Mouse (Mus musculus) limb, embryonic 12.5 days (tissue): ENCODE measurements at regions not wholly inside any gene's neighbourhood (a gene's known extent, or its start where the extent isn't known, plus 50 kb on each side); places are given as distances from the start of the nearest gene placed in this dataset.

Experiments
- ATAC-seq: fragments of 200-750 bp; cut with Nextera tagmentation; 2 replicates; pipeline ENCODE4 v1.8.0; 2017; ENCODE audit warnings: low read depth, moderate TSS enrichment; ENCODE audit not compliant: insufficient number of reproducible peaks, insufficient read depth, low FRiP score, low TSS enrichment
- H3K27ac ChIP-seq: fragments of 300-500 bp; sonication (generic); 2 replicates; pipeline ENCODE4 v1.5.1; 2016; ENCODE audit warnings: mild to moderate bottlenecking, moderate library complexity
- H3K27me3 ChIP-seq: fragments of 300-500 bp; sonication (generic); 2 replicates; pipeline ENCODE4 v1.6.1; 2016; ENCODE audit warnings: mild to moderate bottlenecking, moderate library complexity
- H3K36me3 ChIP-seq: fragments of 300-500 bp; sonication (generic); 2 replicates; pipeline ENCODE4 v1.6.1; 2016; ENCODE audit warnings: mild to moderate bottlenecking, moderate library complexity
- H3K4me1 ChIP-seq: fragments of 300-500 bp; sonication (generic); replicated peaks from 2 replicates; pipeline ENCODE4 v1.6.1; 2016
- H3K4me2 ChIP-seq: fragments of 300-500 bp; sonication (generic); 2 replicates; pipeline ENCODE4 v1.6.1; 2016; ENCODE audit warnings: mild to moderate bottlenecking, moderate library complexity
- H3K4me3 ChIP-seq: fragments of 300-500 bp; sonication (generic); replicated peaks from 2 replicates; pipeline ENCODE4 v1.5.1; 2016; ENCODE audit warnings: mild to moderate bottlenecking
- H3K9ac ChIP-seq: fragments of 300-500 bp; sonication (generic); replicated peaks from 2 replicates; pipeline ENCODE4 v1.6.1; 2016; ENCODE audit warnings: mild to moderate bottlenecking, moderate library complexity
- H3K9me3 ChIP-seq: fragments of 300-500 bp; sonication (generic); 2 replicates; pipeline ENCODE4 v1.6.1; 2016; ENCODE audit warnings: mild to moderate bottlenecking, moderate library complexity
- WGBS: fragments of 180-500 bp; shearing (Covaris S2); methylation state at CpG from one replicate; pipeline ENCODE4 v1.1.7; 2016; 5-methylcytosine and 5-hydroxymethylcytosine counted together

- WGBS: 90% methylated on average over 2 of the region's 2 CpGs
- Histone ChIP-seq H3K9me3 (no peaks in the 10 kb centered on the region), H3K4me2 (no peak overlapping the region), H3K27me3 (no peaks in the 10 kb centered on the region), H3K9ac (no peak overlapping the region), H3K4me1 (no peaks in the 10 kb centered on the region), H3K4me3 (no peak overlapping the region), H3K27ac (no peak overlapping the region), H3K36me3 (no peaks in the 10 kb centered on the region)
- ATAC-seq: no peak
Measured at GRCm38 (mm10) chr12:54290311-54290710, 86.7 kb upstream of the Egln3 start.

GRCm38 (mm10) chr12:54288747-54289146 lies 85.1 kb upstream of the Egln3 start:
- no peak for ATAC-seq

GRCm38 (mm10) chr12:54288041-54288502 lies 84.4 kb upstream of the Egln3 start:
- Histone ChIP-seq H3K9ac (no peak overlapping the region), H3K36me3 (no peaks in the 10 kb centered on the region), H3K27me3 (no peaks in the 10 kb centered on the region), H3K27ac (no peak overlapping the region), H3K4me3 (no peak overlapping the region), H3K9me3 (no peaks in the 10 kb centered on the region), H3K4me1 (no peaks in the 10 kb centered on the region), H3K4me2 (no peak overlapping the region)
- 85% methylated on average over 6 of the region's 6 CpGs for WGBS
- no peak for ATAC-seq

More at GRCm38 (mm10) chr12:54288747-54289146, 85.1 kb upstream of the Egln3 start:
- Histone ChIP-seq H3K9ac (no peak overlapping the region), H3K36me3 (no peaks in the 10 kb centered on the region), H3K27me3 (no peaks in the 10 kb centered on the region), H3K4me2 (no peak overlapping the region), H3K27ac (no peak overlapping the region), H3K9me3 (no peaks in the 10 kb centered on the region), H3K4me1 (no peaks in the 10 kb centered on the region), H3K4me3 (no peak overlapping the region)
- WGBS: 83% methylated on average over 4 of the region's 4 CpGs

GRCm38 (mm10) chr12:54286911-54287819 lies 83.5 kb upstream of the Egln3 start:
- H3K27ac ChIP-seq: no peak overlapping the region
- no peak for ATAC-seq
- no peaks in the 10 kb centered on the region for H3K36me3 ChIP-seq
- H3K4me3 ChIP-seq: no peak overlapping the region
- WGBS: 73% methylated on average over 16 of the region's 16 CpGs
- peaks cover 3% of the 10 kb centered on the region for H3K4me1 ChIP-seq
- H3K4me2 ChIP-seq: no peak overlapping the region
- no peak overlapping the region for H3K9ac ChIP-seq
- H3K27me3 ChIP-seq: no peaks in the 10 kb centered on the region
- no peaks in the 10 kb centered on the region for H3K9me3 ChIP-seq

GRCm38 (mm10) chr12:54283646-54284045 lies 80.0 kb upstream of the Egln3 start:
- WGBS: 15% methylated on average over 4 of the region's 4 CpGs

GRCm38 (mm10) chr12:54283011-54283410 lies 79.4 kb upstream of the Egln3 start:
- H3K4me1 ChIP-seq: peaks cover 6% of the 10 kb centered on the region
- H3K27me3 ChIP-seq: no peaks in the 10 kb centered on the region
- WGBS: 82% methylated on average over 1 of the region's 1 CpGs
- H3K4me3 ChIP-seq: no peak overlapping the region
- no peaks in the 10 kb centered on the region for H3K36me3 ChIP-seq
- no peak overlapping the region for H3K4me2 ChIP-seq
- ATAC-seq: no peak
- no peak overlapping the region for H3K27ac ChIP-seq
- no peaks in the 10 kb centered on the region for H3K9me3 ChIP-seq
- H3K9ac ChIP-seq: no peak overlapping the region

More at GRCm38 (mm10) chr12:54283646-54284045, 80.0 kb upstream of the Egln3 start:
- H3K36me3 ChIP-seq: no peaks in the 10 kb centered on the region
- H3K9ac ChIP-seq: no peak overlapping the region
- no peak overlapping the region for H3K4me3 ChIP-seq
- H3K27ac ChIP-seq: no peak overlapping the region
- no peak for ATAC-seq
- no peaks in the 10 kb centered on the region for H3K27me3 ChIP-seq
- H3K4me1 ChIP-seq: peaks cover 6% of the 10 kb centered on the region
- no peak overlapping the region for H3K4me2 ChIP-seq
- no peaks in the 10 kb centered on the region for H3K9me3 ChIP-seq

- no peak for ATAC-seq
- Histone ChIP-seq H3K36me3 (no peaks in the 10 kb centered on the region), H3K27me3 (no peaks in the 10 kb centered on the region), H3K9me3 (no peaks in the 10 kb centered on the region), H3K4me3 (no peak overlapping the region), H3K9ac (no peak overlapping the region), H3K4me1 (peaks cover 6% of the 10 kb centered on the region), H3K27ac (peak overlapping the region; percentile 41; the same call in 1 of the 2 replicates), H3K4me2 (no peak overlapping the region)
- 50% methylated on average over 4 of the region's 4 CpGs for WGBS
Measured at GRCm38 (mm10) chr12:54282281-54282921, 78.7 kb upstream of the Egln3 start.

- Histone ChIP-seq H3K4me1 (peaks cover 6% of the 10 kb centered on the region), H3K4me3 (no peak overlapping the region), H3K27me3 (no peaks in the 10 kb centered on the region), H3K4me2 (no peak overlapping the region), H3K36me3 (no peaks in the 10 kb centered on the region), H3K9me3 (no peaks in the 10 kb centered on the region), H3K9ac (no peak overlapping the region), H3K27ac (no peak overlapping the region)
- WGBS: 85% methylated on average over 4 of the region's 4 CpGs
- ATAC-seq: no peak
Measured at GRCm38 (mm10) chr12:54280457-54280856, 76.8 kb upstream of the Egln3 start.

GRCm38 (mm10) chr12:54280001-54280400 lies 76.3 kb upstream of the Egln3 start:
- 76% methylated on average over 3 of the region's 3 CpGs for WGBS
- H3K4me3 ChIP-seq: no peak overlapping the region
- no peaks in the 10 kb centered on the region for H3K9me3 ChIP-seq
- H3K36me3 ChIP-seq: no peaks in the 10 kb centered on the region
- peaks cover 6% of the 10 kb centered on the region for H3K4me1 ChIP-seq
- H3K27me3 ChIP-seq: no peaks in the 10 kb centered on the region
- H3K9ac ChIP-seq: no peak overlapping the region
- no peak for ATAC-seq
- H3K4me2 ChIP-seq: no peak overlapping the region
- no peak overlapping the region for H3K27ac ChIP-seq

GRCm38 (mm10) chr12:54276978-54277537 lies 73.4 kb upstream of the Egln3 start:
- Histone ChIP-seq H3K27ac (no peak overlapping the region), H3K4me2 (no peak overlapping the region), H3K9ac (no peak overlapping the region), H3K9me3 (no peaks in the 10 kb centered on the region), H3K27me3 (no peaks in the 10 kb centered on the region), H3K4me3 (no peak overlapping the region), H3K4me1 (peaks cover 2% of the 10 kb centered on the region), H3K36me3 (no peaks in the 10 kb centered on the region)
- 83% methylated on average over 7 of the region's 7 CpGs for WGBS
- no peak for ATAC-seq

- Histone ChIP-seq H3K27me3 (no peaks in the 10 kb centered on the region), H3K4me3 (no peak overlapping the region), H3K4me1 (no peaks in the 10 kb centered on the region), H3K9me3 (no peaks in the 10 kb centered on the region), H3K36me3 (no peaks in the 10 kb centered on the region), H3K9ac (no peak overlapping the region), H3K4me2 (no peak overlapping the region), H3K27ac (no peak overlapping the region)
- 88% methylated on average over 4 of the region's 4 CpGs for WGBS
- no peak for ATAC-seq
Measured at GRCm38 (mm10) chr12:54273506-54273905, 69.8 kb upstream of the Egln3 start.
